Mouse (Mus musculus) heart, adult 18-20 months (tissue): Measurements from ENCODE around the gene Pmf1. TPM values are rescaled to one million over a fixed set of nuclear protein-coding genes. Genes with fewer than 3 reads are reported as not detected.
"Not testable (repeated sequence)": the region's sequence is repeated elsewhere in the genome, so short reads cannot be mapped to it uniquely, and the experiment has no call there.

Experiments
- DNase-seq, 2 experiments: peaks; one replicate each; pipeline ENCODE4 v3.0.0; 2021 to 2022; ENCODE audit warnings: mixed read lengths in 1 of 2
- total RNA-seq, 2 experiments: library from RNA; stranded (reverse); gene quantifications; 2 replicates each; pipeline ENCODE4 v1.2.3; 2021

The Pmf1 gene
- total RNA-seq, 2 experiments from 2014 or later: 16.8 to 18.3 TPM

DNA sequence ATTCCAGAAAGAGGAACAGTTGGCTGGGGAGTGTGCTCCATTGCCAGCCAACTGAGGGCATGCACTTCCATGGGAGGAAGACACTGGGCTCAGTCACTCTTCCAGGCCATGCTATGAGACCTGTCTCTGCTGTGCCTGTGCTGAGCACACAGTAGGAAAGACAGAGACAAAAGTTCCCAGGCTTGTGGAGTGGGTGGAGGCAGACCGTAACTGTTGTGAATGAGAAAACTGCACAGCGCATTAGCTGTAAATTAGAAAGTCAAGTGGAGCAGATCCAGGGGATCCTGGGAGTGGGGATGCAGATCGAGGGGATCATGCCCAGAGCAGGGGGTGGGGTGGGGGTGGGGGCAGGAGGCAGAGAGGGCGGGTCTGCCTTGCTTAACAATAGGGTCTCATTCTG lies 29.5 kb upstream of the Pmf1 start:
- DNase-seq: no peak

DNA sequence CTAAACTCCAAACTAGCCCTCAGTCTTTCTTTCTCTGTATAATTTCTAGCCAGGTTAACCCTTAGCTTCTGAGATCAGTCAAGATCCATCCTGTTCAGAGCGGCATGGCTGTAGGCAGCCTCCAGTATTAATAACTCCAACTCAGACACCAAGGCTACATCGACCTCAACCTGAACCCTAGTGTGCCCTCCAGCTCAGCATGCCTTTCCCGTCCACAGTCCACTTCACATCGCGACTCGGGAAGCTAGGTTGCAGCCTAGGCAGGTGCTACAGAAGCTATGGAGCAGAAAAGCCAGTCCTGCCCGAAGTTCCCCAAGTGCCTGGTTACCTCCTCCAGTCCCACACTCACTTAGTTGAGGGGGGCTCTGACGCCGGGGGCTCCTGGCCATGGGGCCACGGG lies 27.3 kb upstream of the Pmf1 start:
- no peak for DNase-seq

DNA sequence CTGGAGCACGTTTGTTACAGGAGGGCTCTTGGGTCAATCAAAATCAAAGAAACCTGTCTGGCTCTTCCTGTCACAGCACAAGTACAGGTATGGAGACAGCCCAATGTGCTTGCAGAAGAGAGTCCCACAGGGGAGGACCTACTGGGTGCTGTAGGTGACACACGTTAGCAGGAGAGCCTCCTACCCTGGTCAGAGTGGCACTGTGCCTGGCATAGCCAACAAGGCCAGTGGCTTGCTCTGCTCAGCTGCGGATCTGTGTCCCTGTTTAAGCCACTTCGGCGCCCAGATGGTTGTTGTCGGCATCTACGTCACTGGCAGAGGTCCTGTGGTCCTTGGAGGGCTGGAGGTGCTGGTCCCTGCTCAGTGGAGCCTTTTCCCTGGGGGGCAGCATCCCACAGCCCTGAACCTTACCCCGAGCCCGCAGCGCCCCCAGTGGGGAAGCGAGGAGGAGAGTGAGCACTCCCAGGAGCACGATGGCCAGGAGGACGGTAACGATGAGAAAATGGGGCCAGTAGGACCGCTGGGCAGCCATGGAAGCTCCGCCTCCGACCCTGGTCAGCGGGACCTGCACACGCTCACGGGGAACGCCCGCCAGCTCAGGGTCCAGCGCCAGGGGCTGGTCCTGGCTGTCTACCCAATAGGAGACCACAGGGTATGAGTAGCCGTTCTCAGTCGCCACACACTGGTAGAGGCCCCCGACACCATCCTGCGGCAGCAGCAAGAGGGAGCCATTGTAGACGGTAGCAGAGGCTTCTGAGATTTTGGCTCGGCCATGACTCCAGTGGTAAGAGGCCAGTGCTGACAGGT lies 26.5 kb upstream of the Pmf1 start:
- DNase-seq: peak; percentile 41 to 60

DNA sequence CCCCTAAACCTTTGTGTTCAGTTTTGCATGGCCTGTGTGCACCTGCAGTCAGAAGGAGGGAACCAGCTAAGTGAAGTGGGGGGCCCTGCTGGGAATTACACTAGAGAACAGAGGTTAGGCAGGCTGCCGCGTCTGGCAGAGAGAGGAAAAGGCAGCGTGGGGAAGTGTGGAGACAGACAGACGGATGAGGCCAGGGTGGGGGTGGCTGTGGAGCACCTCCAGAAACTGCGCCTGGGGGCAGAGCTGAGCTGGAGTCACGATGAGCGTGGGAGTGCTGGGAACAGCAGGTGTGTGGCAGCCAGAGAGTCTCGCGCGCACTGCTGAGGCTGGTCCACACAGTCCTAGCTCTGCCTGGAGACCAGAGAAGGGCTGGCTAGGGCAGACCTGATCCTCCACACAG lies 25.4 kb upstream of the Pmf1 start:
- DNase-seq: no peak

DNA sequence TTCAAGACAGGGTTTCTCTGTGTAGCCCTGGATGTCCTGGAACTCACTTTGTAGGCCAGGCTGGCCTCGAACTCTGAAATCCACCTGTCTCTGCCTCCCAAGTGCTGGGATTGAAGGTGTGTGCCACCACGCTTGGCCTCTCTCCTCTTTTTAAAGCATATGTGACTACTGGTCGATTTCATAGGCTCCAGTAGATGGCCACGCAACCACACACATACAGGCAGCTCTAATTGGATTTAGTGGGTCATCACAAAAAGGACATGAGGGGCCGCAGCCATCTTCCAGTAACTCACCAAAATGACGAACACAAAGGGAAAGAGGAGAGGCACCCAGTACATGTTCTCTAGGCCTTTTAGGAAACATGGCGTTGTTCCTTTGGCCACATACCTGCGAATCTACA lies 18.5 kb upstream of the Pmf1 start:
- not testable (repeated sequence) for DNase-seq

DNA sequence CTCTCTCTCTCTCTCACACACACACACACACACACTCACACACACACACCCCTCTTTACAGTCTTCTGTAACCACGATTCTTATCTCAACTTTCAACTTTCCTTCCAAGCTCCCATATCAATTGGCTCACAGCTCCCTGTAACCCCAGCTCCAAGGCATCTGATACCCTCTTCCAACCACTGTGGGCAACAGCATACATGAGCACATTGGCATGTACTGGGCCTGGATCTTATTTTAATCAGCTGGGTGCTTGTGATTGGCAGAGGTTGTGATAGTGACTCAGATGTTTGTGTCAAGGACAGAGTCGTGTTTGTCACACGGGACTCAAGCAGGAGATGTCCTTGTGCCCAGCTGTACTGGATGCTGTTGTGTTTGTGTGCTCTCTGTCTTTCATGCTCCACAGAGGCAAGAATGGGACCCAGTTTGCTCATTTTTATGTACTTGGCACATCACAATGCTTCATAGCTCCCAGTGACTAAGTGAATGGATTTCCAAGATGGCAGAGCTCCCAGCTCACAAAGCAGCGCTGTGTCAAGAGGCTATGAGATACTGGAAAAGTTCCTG lies 17.3 kb upstream of the Pmf1 start:
- no peak for DNase-seq

DNA sequence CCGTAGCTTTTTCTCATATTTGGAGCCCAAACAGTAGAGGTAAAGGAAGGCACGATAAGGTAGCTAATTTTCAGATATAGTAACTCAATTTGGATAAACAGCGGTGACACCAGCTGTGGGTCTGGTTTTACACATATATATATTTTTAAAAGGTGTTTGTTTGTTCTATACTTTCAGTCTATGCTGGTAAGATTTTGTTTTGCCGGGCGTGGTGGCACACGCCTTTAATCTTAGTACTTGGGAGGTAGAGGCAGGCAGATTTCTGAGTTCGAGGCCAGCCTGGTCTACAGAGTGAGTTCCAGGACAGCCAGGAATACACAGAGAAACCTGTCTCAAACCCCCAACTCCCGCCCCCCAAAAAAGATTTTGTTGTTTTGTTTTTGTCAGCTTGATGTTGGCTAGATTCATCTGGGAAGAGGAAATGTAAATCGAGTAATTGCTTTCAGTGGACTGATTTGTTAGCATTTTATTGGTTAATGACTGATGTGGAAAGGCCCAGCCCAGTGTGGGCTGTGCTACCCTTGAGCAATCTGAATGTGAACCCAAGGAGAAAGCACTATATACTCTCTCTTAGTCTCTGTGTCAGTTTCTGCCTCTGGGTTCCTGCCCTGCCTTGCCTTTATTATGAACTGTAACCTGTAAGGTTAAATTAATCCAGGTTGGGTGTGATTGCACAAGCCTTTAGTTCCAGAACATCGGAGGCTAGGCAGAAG lies 15.7 kb upstream of the Pmf1 start:
- no peak for DNase-seq

DNA sequence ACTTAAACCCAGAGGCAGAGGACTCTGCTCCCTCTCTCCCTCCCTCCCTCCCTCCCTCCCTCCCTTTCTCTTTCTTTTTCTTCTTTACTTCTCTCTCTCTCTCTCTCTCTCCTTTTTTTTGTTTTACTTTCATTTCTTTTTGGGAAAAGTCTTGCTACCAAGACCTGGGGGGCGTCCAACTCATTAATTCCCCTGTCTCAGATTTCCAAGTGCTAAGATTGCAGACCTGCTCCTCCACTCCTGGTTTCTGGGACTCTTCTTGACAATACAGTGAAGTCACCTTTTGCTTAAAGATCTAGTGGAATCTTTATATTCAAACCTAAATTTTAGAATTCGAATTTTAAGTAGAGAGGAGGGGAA lies 15.2 kb upstream of the Pmf1 start:
- DNase-seq: peak in 1 of 2 experiments; percentile 29

DNA sequence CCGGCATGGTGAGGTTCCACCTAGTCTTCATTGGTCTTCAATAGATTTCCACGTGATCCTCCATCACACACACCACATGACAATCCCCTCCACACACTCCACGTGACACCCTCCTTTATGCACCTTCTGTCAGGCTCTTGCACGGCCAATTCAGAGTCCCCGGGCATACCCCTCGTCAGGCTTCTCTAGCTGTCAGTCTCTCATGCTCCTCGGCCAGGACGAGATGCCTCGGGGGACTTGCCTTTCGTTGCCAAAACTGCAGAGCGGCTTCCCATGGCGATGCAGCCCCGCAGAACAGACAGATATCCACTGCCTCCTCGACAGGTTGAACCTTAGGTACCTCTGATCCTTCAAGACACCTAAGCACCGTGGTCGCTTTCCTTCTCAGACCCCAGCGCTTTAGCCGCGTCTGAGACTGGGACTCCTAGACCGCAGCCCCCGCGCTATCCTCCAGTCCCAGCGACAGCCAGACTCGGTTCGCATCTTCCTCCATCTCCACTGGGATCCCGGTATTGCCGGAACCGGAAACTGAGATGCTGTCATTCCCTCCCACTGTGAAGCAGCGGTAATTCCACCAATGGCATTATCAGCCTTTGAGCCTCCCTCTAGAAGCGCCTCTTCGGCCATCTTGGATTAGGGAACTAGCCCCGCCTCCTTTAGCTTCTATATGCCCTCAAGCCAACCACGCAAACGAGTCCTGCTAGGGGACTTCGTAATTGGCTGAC lies 14.6 kb upstream of the Pmf1 start, which contains the start of gene Slc25a44:
TSS of gene Slc25a44 (minus strand) at position 535 of the 725 bp plus-strand sequence.
- peak; percentile 99 to 100 for DNase-seq

DNA sequence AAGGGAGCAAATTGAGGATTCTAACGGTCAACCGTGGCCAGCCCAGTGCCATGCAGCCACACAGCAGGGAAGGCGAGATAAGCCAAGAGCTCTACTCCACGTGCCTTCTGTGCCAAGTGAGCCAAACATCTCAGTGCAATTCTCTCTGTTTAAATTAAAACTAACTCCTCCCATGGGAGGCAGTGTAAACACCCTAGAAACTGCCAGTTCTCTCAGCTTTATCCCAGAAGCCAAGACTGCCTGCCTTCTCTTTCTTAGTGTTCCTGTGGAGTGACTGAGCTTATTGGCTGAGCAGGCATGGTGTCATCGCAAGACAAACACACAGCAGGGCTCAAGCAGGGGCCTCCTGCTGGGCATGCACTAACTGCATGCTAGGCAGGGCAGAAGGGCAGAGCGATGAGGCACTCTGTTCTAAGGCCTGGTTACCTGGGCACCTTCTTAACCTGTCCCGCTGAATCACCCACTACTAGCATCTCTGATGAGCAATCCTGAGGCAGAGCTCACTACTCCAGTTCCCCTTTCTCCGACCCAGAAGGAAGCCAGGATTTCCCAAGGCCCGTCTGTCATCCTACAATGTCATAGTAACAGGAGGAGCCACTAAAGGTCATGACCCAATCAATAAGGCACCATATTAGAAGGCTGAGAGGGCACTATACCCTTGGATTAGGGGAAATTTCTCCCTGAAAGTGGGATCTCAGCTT lies 12.0 kb upstream of the Pmf1 start:
- no peak for DNase-seq

DNA sequence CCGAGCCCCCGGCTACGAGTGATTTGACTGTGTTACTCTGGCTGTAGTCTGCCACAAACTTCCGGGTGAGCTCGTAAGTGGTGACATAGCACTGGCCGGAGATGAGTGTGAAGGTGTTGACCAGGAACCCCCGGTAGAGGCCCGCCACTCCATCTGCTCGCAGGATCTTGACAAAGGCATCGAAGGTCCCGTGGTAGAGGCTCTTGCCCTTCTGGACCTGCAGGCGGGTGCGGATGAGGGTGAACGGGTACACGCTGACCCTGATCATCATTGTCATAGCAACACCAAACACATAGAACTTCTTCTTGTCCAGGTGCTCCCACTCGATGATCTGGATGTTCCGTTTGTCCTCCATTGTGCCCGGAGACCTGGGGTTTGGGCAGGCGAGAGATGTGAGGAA lies 10.6 kb upstream of the Pmf1 start:
- no peak for DNase-seq

DNA sequence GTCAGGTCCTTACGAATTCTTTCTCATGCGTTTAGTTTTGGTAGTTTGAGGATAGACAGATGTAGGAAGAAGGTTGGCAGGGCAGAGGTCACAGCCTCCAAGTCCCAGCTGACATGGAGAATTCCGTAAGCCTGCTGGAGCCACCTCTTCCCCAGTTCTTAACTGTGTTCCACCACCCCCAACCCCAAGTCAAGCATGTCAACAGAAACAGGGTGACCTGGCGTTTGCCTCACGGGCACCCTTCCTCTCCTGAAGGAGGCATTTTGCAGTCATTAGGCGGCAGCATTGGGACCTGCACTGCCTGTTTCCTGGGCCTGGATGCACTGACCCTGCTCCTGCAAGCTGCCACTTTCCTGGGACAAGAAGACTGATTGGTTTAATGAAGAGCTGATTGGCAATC lies 7.9 kb upstream of the Pmf1 start:
- no peak for DNase-seq

DNA sequence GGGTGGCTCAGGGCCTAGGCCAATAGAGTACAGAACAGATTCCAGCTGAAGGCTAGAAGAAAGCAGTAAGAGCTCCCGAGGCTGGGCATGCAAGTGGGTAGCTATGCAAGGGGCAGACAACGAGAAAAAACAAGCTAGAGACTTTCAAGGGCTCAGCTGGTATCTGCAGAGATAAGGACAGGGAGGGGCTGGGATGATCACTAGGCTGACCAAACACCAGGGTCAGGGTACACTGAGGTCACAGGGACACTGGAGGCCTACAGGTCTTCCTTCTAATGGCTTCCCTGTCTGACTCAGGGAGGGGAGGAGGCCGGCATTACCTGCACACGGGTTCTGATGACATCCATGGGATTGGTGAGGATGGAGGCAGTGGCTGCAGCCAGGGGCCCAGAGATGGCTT lies 5.5 kb upstream of the Pmf1 start:
- no peak for DNase-seq

DNA sequence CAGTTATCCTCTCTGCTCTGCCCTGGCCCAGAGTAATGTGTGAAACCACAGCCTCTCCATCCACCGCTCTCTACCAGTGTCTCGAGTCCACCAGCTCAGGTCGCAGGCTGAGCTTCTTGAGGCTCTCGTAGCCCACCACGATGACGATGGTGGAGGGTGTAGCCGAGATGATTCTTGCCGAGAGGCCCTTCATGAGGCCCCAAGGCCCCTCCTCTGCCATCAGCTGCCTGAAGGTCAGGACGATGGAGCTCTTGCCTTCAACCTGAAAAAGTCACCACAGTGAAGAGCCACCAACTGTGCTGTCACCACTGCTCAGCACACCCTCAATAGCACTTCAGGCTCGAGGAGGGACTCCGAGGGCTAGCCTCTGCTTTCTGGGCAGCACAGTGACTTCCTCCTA lies 2.5 kb upstream of the Pmf1 start:
- DNase-seq: no peak

DNA sequence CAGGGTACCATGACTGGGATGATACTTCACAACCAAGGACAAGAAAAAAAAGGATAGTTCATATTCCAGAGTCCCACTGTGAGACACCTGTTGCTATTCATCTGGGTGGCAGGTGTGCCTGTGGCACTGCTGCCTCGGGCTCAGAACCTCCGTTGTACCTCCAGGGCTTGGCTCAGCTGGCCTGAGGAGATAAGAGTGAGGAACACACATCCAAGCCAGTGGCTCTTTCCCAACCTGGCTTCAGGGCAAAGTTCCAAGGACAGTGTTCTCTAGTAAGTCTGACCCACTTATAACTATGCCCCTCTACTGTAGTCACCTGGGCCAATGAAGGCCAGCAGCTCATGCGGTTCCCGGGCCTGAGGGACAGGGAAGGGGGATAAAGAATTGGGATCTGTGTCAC lies 1.6 kb upstream of the Pmf1 start:
- DNase-seq: peak; percentile 54 to 58

DNA sequence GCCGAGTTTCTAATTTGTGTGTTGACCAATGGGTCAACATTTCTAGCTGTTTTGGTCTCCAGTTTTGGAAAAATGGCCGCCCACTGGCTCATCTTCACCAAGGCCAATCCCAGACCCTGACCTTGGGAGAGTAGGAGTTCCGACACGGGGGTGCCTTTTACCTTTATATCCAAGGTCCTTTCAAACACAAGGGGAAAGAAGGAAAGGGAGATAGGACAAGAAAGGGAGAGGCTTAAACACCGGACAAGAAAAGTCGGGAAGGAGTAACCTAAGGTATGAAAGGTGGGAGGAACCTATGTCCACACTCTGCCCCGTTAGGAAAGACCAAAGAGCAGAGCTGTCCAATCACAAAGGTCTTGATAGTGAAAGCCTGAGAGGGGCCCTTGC lies 507 bp upstream of the Pmf1 start:
- DNase-seq: no peak

DNA sequence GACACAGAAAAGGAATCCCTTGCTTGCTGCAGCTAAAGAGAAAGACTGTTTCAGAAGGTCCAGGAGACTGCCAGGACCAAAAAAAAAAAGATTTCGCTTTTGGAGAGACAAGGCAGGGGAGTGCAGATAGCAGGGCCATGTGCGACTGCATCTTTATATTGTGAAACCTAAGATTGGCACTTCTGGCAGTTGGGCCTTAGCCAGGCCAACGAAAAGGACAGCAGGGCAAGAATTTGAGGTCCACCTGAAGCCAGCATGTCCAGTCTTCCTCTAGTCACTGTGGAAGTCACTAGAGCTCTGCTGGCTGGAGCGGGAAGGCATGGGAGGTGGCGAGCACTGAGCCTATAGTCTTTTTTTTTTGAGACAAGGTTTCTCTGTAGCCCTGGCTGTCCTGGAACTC lies 1.2 kb downstream of the Pmf1 start:
- no peak for DNase-seq

DNA sequence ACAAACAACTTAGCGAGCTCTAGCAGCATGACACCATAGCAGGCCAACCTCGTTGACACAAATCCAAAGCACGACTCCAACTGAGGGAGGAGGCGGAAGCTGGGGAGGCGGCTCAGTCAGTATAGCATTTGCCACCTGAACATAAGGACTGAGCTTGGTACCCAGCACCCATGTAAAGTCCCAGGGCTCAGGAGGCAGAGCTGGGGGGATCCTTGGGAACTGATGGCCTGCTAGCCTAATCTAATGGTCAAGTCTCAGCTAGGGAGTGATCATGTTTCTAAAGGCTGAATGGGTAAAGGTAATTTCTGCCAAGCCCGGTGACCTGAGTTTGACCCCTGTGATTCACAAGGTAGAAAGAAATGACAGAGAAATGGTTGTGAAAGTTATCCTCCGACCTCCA lies 2.6 kb downstream of the Pmf1 start:
- no peak for DNase-seq

DNA sequence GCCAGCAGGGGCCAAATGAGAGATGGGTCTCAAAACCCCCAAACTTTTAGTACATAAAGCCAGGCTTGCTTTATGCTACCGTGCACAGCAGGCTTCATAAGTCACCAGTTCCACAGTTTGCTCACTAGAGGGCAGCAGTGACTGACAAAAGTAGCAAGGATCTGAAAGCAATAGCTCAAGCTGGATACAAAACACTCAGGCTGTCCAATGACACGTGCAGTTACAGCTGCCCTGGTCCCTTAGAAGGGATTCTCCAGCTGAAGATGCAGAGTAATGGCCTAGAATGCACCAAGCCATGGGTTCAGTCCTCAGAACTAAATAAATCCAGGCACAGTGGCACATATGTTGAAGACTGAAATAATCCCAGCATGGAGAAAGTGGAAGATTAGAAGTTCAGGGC lies 3.0 kb downstream of the Pmf1 start:
- DNase-seq: peak; percentile 72 to 83

DNA sequence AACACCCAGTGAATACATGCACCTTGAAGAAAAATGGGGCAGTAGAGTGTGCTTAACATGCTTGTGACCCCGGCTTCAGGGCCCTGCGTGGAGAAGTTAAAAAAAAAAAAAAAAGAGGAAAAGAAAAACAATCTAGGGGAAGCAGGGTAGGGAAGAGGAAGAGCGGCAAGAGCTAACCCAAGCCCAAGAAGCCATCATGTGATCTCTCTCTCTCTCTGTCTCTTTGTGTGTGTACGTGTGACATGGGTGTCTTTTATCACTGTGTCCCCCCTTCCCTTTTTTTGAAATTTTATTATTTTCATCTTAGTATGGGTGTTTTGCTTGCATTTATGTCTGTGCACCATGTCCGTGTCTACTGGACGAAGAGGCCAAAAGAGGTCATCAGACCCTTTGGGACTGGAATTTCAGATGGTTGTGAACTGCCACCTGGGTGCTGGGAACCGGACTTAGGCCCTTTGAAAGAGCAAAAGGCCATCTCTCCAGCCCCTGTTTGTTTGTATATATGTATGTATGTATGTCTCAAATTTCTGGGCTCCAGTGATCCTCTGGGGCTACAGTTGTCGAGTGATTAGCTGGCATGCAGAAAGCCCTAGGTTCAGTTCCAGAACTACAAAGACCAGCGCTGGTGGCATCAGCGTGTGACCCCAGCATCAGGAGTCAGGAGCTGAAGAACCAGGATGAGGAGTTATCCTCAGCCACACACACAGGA lies 6.5 kb downstream of the Pmf1 start:
- DNase-seq: no peak

DNA sequence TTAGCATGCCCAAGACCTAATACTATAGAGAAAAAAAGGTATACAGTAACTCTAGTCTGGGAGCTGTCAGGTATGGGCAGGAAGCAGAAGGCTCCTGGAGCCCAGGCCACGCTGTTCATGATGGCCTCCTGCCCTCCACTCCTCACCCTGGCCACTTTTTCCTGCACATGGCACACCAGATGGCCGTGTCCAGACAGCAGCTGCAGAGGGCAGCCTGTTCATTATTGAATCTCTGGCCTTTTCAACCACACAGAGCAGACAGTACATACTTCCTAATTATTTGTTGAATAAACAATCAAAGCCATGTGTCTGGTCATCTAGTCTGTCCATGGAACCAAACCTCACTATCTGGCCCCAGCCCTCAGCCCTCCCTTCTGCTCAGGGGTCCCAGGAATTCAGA lies 11.5 kb downstream of the Pmf1 start:
- no peak for DNase-seq

DNA sequence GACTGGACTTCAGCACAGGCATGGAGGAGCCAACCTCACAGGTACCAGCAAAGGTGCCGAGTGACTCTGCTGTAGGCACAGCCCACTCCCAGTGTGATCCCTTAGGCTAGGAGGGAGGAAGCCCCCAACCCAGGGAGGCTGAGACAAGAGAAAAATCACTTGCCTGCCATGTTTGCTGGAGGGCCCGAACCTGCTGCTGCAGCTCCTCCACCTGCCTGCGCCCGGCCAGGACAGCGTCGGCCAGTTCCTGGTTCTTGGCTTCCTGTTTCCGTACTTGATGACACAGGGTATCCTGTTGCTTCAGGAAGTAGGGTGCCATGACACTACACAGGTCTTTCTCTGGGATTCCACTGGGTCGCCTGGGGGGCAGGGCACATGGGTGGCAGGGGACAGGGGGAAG lies 14.4 kb downstream of the Pmf1 start:
- no peak for DNase-seq
